Mouse (Mus musculus): ENCODE measurements around the gene Slit3. TPM values are rescaled to one million over a fixed set of nuclear protein-coding genes. Genes with fewer than 3 reads are reported as not detected.

Slit3 gene
- total and polyA plus RNA-seq, 3 experiments = 0.55 to 4.8 (median 2.8) TPM

- in situ Hi-C loops (cut with MboI; ENCODE audit: low pct_ligation_motif_present, low pct_unique_long_range_greater_than_20kb, low sequenced_read_pairs) (no loop called here), dilution Hi-C loops (cut with MboI; ENCODE audit: extremely low pct_ligation_motif_present, extremely low pct_unique_long_range_greater_than_20kb, low sequenced_read_pairs) (no loop called here)
- Histone ChIP-seq H3K4me3 (replicated peaks in 1 of 3; ENCODE audit: low read depth in 2 of 3, low read length in 2 of 3, poor library complexity in 1 of 3) (no peak overlapping the region), H3K9me3 (replicated peaks; ENCODE audit: low read length) (peaks cover 7% of the 10 kb centered on the region), H3K27me3 (replicated peaks) (peaks cover 14% of the 10 kb centered on the region), H3K27ac (ENCODE audit: insufficient read depth, low read depth) (no peak overlapping the region), H3K79me2 (replicated peaks; ENCODE audit: control insufficient read depth, extremely low read depth, insufficient read depth, poor library complexity, severe bottlenecking) (no peaks in the 10 kb centered on the region), H3K9ac (ENCODE audit: insufficient read depth, low read depth) (no peak overlapping the region), H3K4me1 (ENCODE audit: control insufficient read depth in 1 of 2, insufficient read depth in 2 of 2) (no peaks in the 10 kb centered on the region), H3K4me2 (ENCODE audit: insufficient read depth, low read depth, poor library complexity, severe bottlenecking) (no peak overlapping the region), H3K36me3 (replicated peaks in 1 of 2; ENCODE audit: control insufficient read depth in 1 of 2, insufficient read depth in 1 of 2, low read length in 1 of 2) (no peaks in the 10 kb centered on the region)
- TF ChIP-seq CTCF (conservative IDR thresholded peaks at IDR 0.05 in 1 of 2, IDR thresholded peaks at IDR 0.05 in 1 of 2; ENCODE audit: low read depth in 2 of 2, low read length in 2 of 2) = peak; percentile 24 to 30
- TF ChIP-seq SMC3 (IDR thresholded peaks at IDR 0.05; ENCODE audit: low read depth, low read length) = no peak
- TF ChIP-seq JUN (IDR thresholded peaks at IDR 0.05; ENCODE audit: insufficient read depth, low read depth, low read length) = no peak
- TF ChIP-seq BHLHE40 (IDR thresholded peaks at IDR 0.05; ENCODE audit: low read depth, low read length) = no peak
- DNase-seq (ENCODE audit: extremely low read depth) = no peak
These were observed 615.8 kb downstream of the Slit3 start for GRCm38 (mm10) chr11:35736817-35737216.

GRCm38 (mm10) chr11:35737262-35737661, 616.2 kb downstream of the Slit3 start:
- no peak overlapping the region for H3K4me3 ChIP-seq (replicated peaks in 1 of 3; ENCODE audit: low read depth in 2 of 3, low read length in 2 of 3, poor library complexity in 1 of 3)
- H3K27ac ChIP-seq (ENCODE audit: insufficient read depth, low read depth) = no peak overlapping the region
- H3K27me3 ChIP-seq (replicated peaks) = peaks cover 13% of the 10 kb centered on the region
- no peaks in the 10 kb centered on the region for H3K36me3 ChIP-seq (replicated peaks in 1 of 2; ENCODE audit: control insufficient read depth in 1 of 2, insufficient read depth in 1 of 2, low read length in 1 of 2)
- H3K79me2 ChIP-seq (replicated peaks; ENCODE audit: control insufficient read depth, extremely low read depth, insufficient read depth, poor library complexity, severe bottlenecking) = no peaks in the 10 kb centered on the region
- H3K4me2 ChIP-seq (ENCODE audit: insufficient read depth, low read depth, poor library complexity, severe bottlenecking) = no peak overlapping the region
- H3K9me3 ChIP-seq (replicated peaks; ENCODE audit: low read length) = peaks cover 6% of the 10 kb centered on the region
- TF ChIP-seq EP300 (IDR thresholded peaks at IDR 0.05; ENCODE audit: low read length) (no peak), RAD21 (IDR thresholded peaks at IDR 0.05; ENCODE audit: low read depth, low read length) (no peak), MEF2A (IDR thresholded peaks at IDR 0.05; ENCODE audit: borderline replicate concordance, low read depth, low read length) (no peak), TBP (conservative IDR thresholded peaks at IDR 0.05; ENCODE audit: low read depth, low read length) (no peak), USF1 (IDR thresholded peaks at IDR 0.05; ENCODE audit: low read depth, low read length) (no peak), ZNF384 (IDR thresholded peaks at IDR 0.05; ENCODE audit: low read depth, low read length) (no peak), CTCF (conservative IDR thresholded peaks at IDR 0.05 in 1 of 2, IDR thresholded peaks at IDR 0.05 in 1 of 2; ENCODE audit: low read depth in 2 of 2, low read length in 2 of 2) (no peak)
- in situ Hi-C loops (cut with MboI; ENCODE audit: low pct_ligation_motif_present, low pct_unique_long_range_greater_than_20kb, low sequenced_read_pairs) (no loop called here), dilution Hi-C loops (cut with MboI; ENCODE audit: extremely low pct_ligation_motif_present, extremely low pct_unique_long_range_greater_than_20kb, low sequenced_read_pairs) (no loop called here)
- no peak overlapping the region for H3K9ac ChIP-seq (ENCODE audit: insufficient read depth, low read depth)
- no peaks in the 10 kb centered on the region for H3K4me1 ChIP-seq (ENCODE audit: control insufficient read depth in 1 of 2, insufficient read depth in 2 of 2)
- DNase-seq (ENCODE audit: extremely low read depth) = no peak

DNA sequence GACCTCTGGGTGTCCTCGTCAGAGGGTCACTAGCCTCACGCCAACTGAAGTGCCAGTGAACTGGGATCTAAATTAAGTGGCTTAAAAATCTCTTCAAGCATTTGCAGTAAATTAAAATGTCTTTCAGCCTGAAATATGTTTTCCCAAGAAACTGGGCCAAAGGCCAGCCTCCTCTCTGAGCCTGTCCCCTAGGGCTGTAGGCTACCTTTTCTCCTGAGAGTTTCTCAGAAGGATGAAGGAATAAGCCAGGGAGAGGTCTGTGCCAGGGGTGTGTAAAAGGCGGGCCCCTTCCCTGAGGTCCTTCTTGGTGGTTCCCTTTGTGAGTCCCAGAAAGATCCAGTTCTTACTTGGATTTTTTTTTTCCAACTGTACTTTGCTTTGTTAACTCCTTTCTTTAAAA, 617.1 kb downstream of the Slit3 start:
- TF ChIP-seq TBP (conservative IDR thresholded peaks at IDR 0.05; ENCODE audit: low read depth, low read length) (no peak), SMC3 (IDR thresholded peaks at IDR 0.05; ENCODE audit: low read depth, low read length) (no peak), SIN3A (IDR thresholded peaks at IDR 0.05; ENCODE audit: low read length) (no peak), NELFE (IDR thresholded peaks at IDR 0.05; ENCODE audit: low read depth, low read length) (no peak), RCOR1 (conservative IDR thresholded peaks at IDR 0.05; ENCODE audit: low read depth, low read length) (no peak), RAD21 (IDR thresholded peaks at IDR 0.05; ENCODE audit: low read depth, low read length) (no peak), JUN (IDR thresholded peaks at IDR 0.05; ENCODE audit: insufficient read depth, low read depth, low read length) (no peak), CHD2 (IDR thresholded peaks at IDR 0.05; ENCODE audit: low read length) (no peak), MYC (IDR thresholded peaks at IDR 0.05; ENCODE audit: low read depth, low read length) (no peak), HCFC1 (IDR thresholded peaks at IDR 0.05; ENCODE audit: low read depth, low read length) (no peak), MEF2A (IDR thresholded peaks at IDR 0.05; ENCODE audit: borderline replicate concordance, low read depth, low read length) (no peak), TCF12 (IDR thresholded peaks at IDR 0.05; ENCODE audit: low read depth, low read length) (no peak), ZKSCAN1 (IDR thresholded peaks at IDR 0.05; ENCODE audit: borderline replicate concordance, low read depth, low read length) (no peak)
- Histone ChIP-seq H3K36me3 (replicated peaks in 1 of 2; ENCODE audit: control insufficient read depth in 1 of 2, insufficient read depth in 1 of 2, low read length in 1 of 2) (no peaks in the 10 kb centered on the region), H3K4me3 (replicated peaks in 1 of 3; ENCODE audit: low read depth in 2 of 3, low read length in 2 of 3, poor library complexity in 1 of 3) (no peak overlapping the region), H3K27me3 (replicated peaks) (peaks cover 9% of the 10 kb centered on the region), H3K4me2 (ENCODE audit: insufficient read depth, low read depth, poor library complexity, severe bottlenecking) (no peak overlapping the region), H3K9me3 (replicated peaks; ENCODE audit: low read length) (peaks cover 2% of the 10 kb centered on the region), H3K79me2 (replicated peaks; ENCODE audit: control insufficient read depth, extremely low read depth, insufficient read depth, poor library complexity, severe bottlenecking) (no peaks in the 10 kb centered on the region), H3K4me1 (ENCODE audit: control insufficient read depth in 1 of 2, insufficient read depth in 2 of 2) (no peaks in the 10 kb centered on the region), H3K27ac (ENCODE audit: insufficient read depth, low read depth) (no peak overlapping the region), H3K9ac (ENCODE audit: insufficient read depth, low read depth) (no peak overlapping the region)
- no peak for DNase-seq (ENCODE audit: extremely low read depth)
- dilution Hi-C loops (cut with MboI; ENCODE audit: extremely low pct_ligation_motif_present, extremely low pct_unique_long_range_greater_than_20kb, low sequenced_read_pairs) = no loop called here
- in situ Hi-C loops (cut with MboI; ENCODE audit: low pct_ligation_motif_present, low pct_unique_long_range_greater_than_20kb, low sequenced_read_pairs) = no loop called here
